Mouse (Mus musculus) brain, adult 2 months (tissue): ENCODE measurements around the gene Hspb2.

Experiments used
- DNase-seq: peaks from one replicate; pipeline ENCODE4 v3.0.0; 2011; ENCODE audit warnings: low read depth, low spot score

The Hspb2 gene

GRCm38 (mm10) chr9:50714188-50714587, 38.0 kb downstream of the Hspb2 start:
- DNase-seq, result no peak

GRCm38 (mm10) chr9:50711337-50711736, 40.8 kb downstream of the Hspb2 start:
- DNase-seq, result no peak

- peak; percentile 60 for DNase-seq
Observed at GRCm38 (mm10) chr9:50709108-50709507, 43.0 kb downstream of the Hspb2 start.

- no peak for DNase-seq
Observed at GRCm38 (mm10) chr9:50704907-50705306, 47.2 kb downstream of the Hspb2 start.
